Mouse (Mus musculus): ENCODE data around the gene Exd2. TPM values are rescaled to one million over a fixed set of nuclear protein-coding genes. Genes with fewer than 3 reads are reported as not detected.
A peak's percentile ranks its signal among the peaks of the same experiment; 100 is the strongest.

The Exd2 gene
- polyA plus RNA-seq, 1 experiment, result 59.5 TPM

- no peak for TF ChIP-seq CTCF (IDR thresholded peaks at IDR 0.05; ENCODE audit: borderline replicate concordance, extremely low read depth, insufficient read depth, insufficient read length)
- no peak for TF ChIP-seq POLR2A (IDR thresholded peaks at IDR 0.05; ENCODE audit: borderline replicate concordance, extremely low read depth, insufficient read depth, insufficient read length, poor library complexity, severe bottlenecking)
- DNase-seq (ENCODE audit: low read depth), result peak; percentile 88
Measured at GRCm38 (mm10) chr12:80525513-80525912, 62.6 kb downstream of the Exd2 start.

- TF ChIP-seq CTCF (IDR thresholded peaks at IDR 0.05; ENCODE audit: borderline replicate concordance, extremely low read depth, insufficient read depth, insufficient read length) (no peak), POLR2A (IDR thresholded peaks at IDR 0.05; ENCODE audit: borderline replicate concordance, extremely low read depth, insufficient read depth, insufficient read length, poor library complexity, severe bottlenecking) (no peak)
- DNase-seq (ENCODE audit: low read depth), result no peak
Measured at GRCm38 (mm10) chr12:80526511-80526910, 63.6 kb downstream of the Exd2 start.

DNA sequence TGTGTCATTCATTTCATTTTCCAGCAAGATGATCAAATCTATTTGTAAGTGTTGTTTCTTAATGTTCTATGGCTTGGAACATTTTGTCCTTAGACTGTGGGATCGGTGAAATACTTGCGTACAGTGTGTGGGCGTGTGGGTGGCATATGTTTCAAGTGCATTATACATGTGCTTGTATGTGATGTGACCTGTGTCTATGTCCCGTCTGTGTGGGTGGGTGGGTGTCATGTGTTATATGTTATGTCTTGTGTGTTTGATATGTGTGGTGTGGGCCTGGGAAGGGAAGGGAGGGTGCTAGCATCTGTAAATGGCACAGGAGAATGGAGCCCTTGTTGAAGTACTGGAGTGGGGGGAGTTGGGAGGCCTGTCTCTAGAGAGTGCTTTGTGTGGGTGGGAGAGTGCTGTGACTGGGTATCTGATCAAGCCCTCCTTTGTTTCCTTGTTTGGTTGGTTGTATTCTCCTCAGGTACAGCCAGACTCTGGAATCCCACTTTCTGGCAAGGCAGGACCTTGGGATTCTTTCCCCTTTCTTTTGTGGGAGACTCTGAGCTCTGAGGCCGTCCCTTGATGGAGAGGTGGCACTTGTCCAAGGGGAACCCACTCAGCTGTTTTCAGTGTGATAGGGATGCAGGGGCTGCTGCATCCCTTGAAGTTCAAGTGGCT lies 65.0 kb downstream of the Exd2 start:
- TF ChIP-seq POLR2A (IDR thresholded peaks at IDR 0.05; ENCODE audit: borderline replicate concordance, extremely low read depth, insufficient read depth, insufficient read length, poor library complexity, severe bottlenecking) (no peak), CTCF (IDR thresholded peaks at IDR 0.05; ENCODE audit: borderline replicate concordance, extremely low read depth, insufficient read depth, insufficient read length) (no peak)
- DNase-seq (ENCODE audit: low read depth), result peak; percentile 77

GRCm38 (mm10) chr12:80530052-80530451 lies 67.2 kb downstream of the Exd2 start:
- no peak for TF ChIP-seq POLR2A (IDR thresholded peaks at IDR 0.05; ENCODE audit: borderline replicate concordance, extremely low read depth, insufficient read depth, insufficient read length, poor library complexity, severe bottlenecking)
- no peak for TF ChIP-seq CTCF (IDR thresholded peaks at IDR 0.05; ENCODE audit: borderline replicate concordance, extremely low read depth, insufficient read depth, insufficient read length)
- no peak for DNase-seq (ENCODE audit: low read depth)

- TF ChIP-seq POLR2A (IDR thresholded peaks at IDR 0.05; ENCODE audit: borderline replicate concordance, extremely low read depth, insufficient read depth, insufficient read length, poor library complexity, severe bottlenecking) (no peak), CTCF (IDR thresholded peaks at IDR 0.05; ENCODE audit: borderline replicate concordance, extremely low read depth, insufficient read depth, insufficient read length) (no peak)
- peak; percentile 33 for DNase-seq (ENCODE audit: low read depth)
Measured at GRCm38 (mm10) chr12:80530630-80531029, 67.7 kb downstream of the Exd2 start.

DNA sequence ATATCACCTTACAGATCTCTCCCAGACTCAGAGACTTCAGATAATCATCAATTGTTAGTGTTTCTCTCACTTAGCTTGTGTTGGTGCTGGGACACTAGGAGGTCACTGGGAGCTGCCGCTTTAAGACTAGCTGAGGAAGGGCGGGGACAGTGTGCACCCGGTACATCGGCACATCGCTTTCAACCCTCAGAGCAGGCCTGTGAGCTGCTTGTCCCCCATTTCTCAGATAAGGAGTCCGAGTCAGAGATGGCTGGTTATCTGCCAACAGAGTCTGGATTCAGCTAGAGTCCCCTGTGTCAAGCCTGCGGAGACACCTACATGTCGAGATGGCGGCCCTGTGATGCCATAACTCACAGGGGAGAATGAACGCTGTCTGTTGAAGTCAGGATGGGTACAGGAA lies 68.7 kb downstream of the Exd2 start:
- TF ChIP-seq POLR2A (IDR thresholded peaks at IDR 0.05; ENCODE audit: borderline replicate concordance, extremely low read depth, insufficient read depth, insufficient read length, poor library complexity, severe bottlenecking) (no peak), CTCF (IDR thresholded peaks at IDR 0.05; ENCODE audit: borderline replicate concordance, extremely low read depth, insufficient read depth, insufficient read length) (no peak)
- DNase-seq (ENCODE audit: low read depth), result no peak

DNA sequence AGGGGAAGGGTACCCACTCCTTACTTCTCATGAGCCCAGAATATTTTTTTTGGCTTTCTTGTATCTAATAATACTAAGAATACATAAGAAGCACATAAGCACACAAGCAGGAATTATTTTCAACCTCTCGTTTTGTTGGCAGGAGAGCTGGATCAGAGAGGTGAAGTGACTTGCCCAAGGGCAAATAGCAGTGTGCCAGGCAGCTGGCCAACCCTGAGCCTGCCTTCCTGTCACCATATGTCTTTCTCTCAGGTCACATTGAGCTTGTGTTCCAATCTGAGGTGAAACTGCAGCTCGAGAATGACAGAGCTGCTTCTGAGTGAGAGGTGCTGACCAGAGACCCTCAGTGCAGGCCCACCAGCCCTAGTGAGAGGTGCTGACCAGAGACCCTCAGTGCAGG lies 71.0 kb downstream of the Exd2 start:
- peak; percentile 30 for DNase-seq (ENCODE audit: low read depth)
- TF ChIP-seq CTCF (IDR thresholded peaks at IDR 0.05; ENCODE audit: borderline replicate concordance, extremely low read depth, insufficient read depth, insufficient read length) (no peak), POLR2A (IDR thresholded peaks at IDR 0.05; ENCODE audit: borderline replicate concordance, extremely low read depth, insufficient read depth, insufficient read length, poor library complexity, severe bottlenecking) (no peak)

DNA sequence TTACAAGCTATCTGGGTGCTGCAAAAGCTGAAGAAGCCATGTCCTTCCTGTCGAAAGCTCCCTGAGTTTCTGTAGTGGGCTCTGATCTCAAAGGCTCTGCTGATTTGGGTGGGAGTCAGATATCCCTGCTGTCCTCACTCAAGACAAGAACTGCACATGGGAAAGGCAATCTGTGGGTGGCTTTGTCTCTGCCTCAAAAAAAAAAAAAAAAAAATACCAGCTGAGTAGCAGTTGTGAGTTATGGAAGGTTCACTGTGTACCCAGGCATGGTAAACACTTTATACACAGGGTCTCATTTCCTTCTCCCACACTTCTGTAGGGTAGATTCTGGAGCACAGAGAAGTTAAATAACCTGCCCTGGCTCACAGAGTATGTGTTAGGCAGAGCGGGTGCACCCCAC lies 74.4 kb downstream of the Exd2 start:
- no peak for TF ChIP-seq CTCF (IDR thresholded peaks at IDR 0.05; ENCODE audit: borderline replicate concordance, extremely low read depth, insufficient read depth, insufficient read length)
- TF ChIP-seq POLR2A (IDR thresholded peaks at IDR 0.05; ENCODE audit: borderline replicate concordance, extremely low read depth, insufficient read depth, insufficient read length, poor library complexity, severe bottlenecking), result no peak
- no peak for DNase-seq (ENCODE audit: low read depth)

- no peak for DNase-seq (ENCODE audit: low read depth)
- TF ChIP-seq CTCF (IDR thresholded peaks at IDR 0.05; ENCODE audit: borderline replicate concordance, extremely low read depth, insufficient read depth, insufficient read length) (no peak), POLR2A (IDR thresholded peaks at IDR 0.05; ENCODE audit: borderline replicate concordance, extremely low read depth, insufficient read depth, insufficient read length, poor library complexity, severe bottlenecking) (no peak)
Measured at GRCm38 (mm10) chr12:80538311-80538710, 75.4 kb downstream of the Exd2 start.

DNA sequence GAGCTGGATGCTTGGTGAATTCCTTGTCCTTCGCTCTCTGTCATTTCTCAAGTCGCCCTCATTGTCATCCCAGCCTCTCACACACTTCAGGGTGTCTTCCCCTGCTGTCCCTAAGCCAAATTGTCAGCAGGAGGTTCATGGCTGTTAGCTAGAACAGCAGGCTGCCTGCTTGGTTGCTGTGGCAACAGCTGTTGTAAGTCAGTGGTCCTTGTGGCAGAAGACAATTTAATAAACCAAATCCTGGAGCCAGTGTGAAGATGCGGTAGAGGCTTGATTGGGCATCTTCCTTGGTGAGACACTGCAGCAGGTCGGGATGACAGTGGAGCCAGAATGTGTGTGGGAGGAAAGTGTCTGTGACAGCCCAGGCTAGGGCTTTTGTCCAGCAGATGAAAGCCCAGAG lies 82.4 kb downstream of the Exd2 start:
- no peak for TF ChIP-seq CTCF (IDR thresholded peaks at IDR 0.05; ENCODE audit: borderline replicate concordance, extremely low read depth, insufficient read depth, insufficient read length)
- no peak for TF ChIP-seq POLR2A (IDR thresholded peaks at IDR 0.05; ENCODE audit: borderline replicate concordance, extremely low read depth, insufficient read depth, insufficient read length, poor library complexity, severe bottlenecking)
- peak; percentile 81 for DNase-seq (ENCODE audit: low read depth)

- TF ChIP-seq CTCF (IDR thresholded peaks at IDR 0.05; ENCODE audit: borderline replicate concordance, extremely low read depth, insufficient read depth, insufficient read length), result no peak
- no peak for TF ChIP-seq POLR2A (IDR thresholded peaks at IDR 0.05; ENCODE audit: borderline replicate concordance, extremely low read depth, insufficient read depth, insufficient read length, poor library complexity, severe bottlenecking)
- DNase-seq (ENCODE audit: low read depth), result peak; percentile 59
Measured at GRCm38 (mm10) chr12:80549646-80550045, 86.8 kb downstream of the Exd2 start.

Other genes starting within 250 kb of the Exd2 start
- 25.1 and 30.5 TPM in 2 replicates for gene Actn1, start 202.7 kb upstream of the Exd2 start, polyA plus RNA-seq (2012; rRNA removed)
- gene Dcaf5, start 26.5 kb upstream of the Exd2 start, polyA plus RNA-seq (2012; rRNA removed), result 39.6 and 53.7 TPM in 2 replicates
- gene Galnt16, start 55.2 kb downstream of the Exd2 start, polyA plus RNA-seq (2012; rRNA removed), result 13.2 and 28.1 TPM in 2 replicates
- 33.4 and 38.2 TPM in 2 replicates for gene Slc39a9, start 180.8 kb downstream of the Exd2 start, polyA plus RNA-seq (2012; rRNA removed)
- gene Erh, start 181.2 kb downstream of the Exd2 start, polyA plus RNA-seq (2012; rRNA removed), result 317 and 398 TPM in 2 replicates
- gene Plekhd1, start 229.5 kb downstream of the Exd2 start, polyA plus RNA-seq (2012; rRNA removed), result 2.0 and 3.5 TPM in 2 replicates

Measured in brain, embryonic 14.5 days (tissue).